Mouse (Mus musculus) midbrain, embryonic 11.5 days (tissue): Measurements from ENCODE around the gene M6pr. TPM values are rescaled to one million over a fixed set of nuclear protein-coding genes. Genes with fewer than 3 reads are reported as not detected.

Experiments used
- ATAC-seq: fragments of 200-750 bp; cut with Nextera tagmentation; 2 replicates; pipeline ENCODE4 v1.8.0; 2017; ENCODE audit warnings: moderate TSS enrichment, moderate library complexity; ENCODE audit not compliant: low FRiP score
- DNase-seq: peaks from one replicate; pipeline ENCODE4 v3.0.0; 2015; ENCODE audit warnings: low spot score; ENCODE audit errors: missing footprints
- H3K27ac ChIP-seq: fragments of 300-500 bp; sonication (generic); 2 replicates; pipeline ENCODE4 v1.5.1; 2014; ENCODE audit warnings: low read depth, low read length
- H3K27me3 ChIP-seq: fragments of 300-500 bp; sonication (generic); 2 replicates; pipeline ENCODE4 v1.6.1; 2014; ENCODE audit warnings: mild to moderate bottlenecking, low read length, moderate library complexity, mixed read lengths; ENCODE audit not compliant: control insufficient read depth, insufficient read depth
- H3K36me3 ChIP-seq: fragments of 300-500 bp; sonication (generic); 2 replicates; pipeline ENCODE4 v1.6.1; 2014; ENCODE audit warnings: mild to moderate bottlenecking, low read length, moderate library complexity, mixed read lengths; ENCODE audit not compliant: control insufficient read depth, insufficient read depth
- H3K4me1 ChIP-seq: fragments of 300-500 bp; sonication (generic); 2 replicates; pipeline ENCODE4 v1.6.1; 2014; ENCODE audit warnings: low read length; ENCODE audit not compliant: control insufficient read depth, insufficient read depth
- H3K4me2 ChIP-seq: fragments of 300-500 bp; sonication (generic); 2 replicates; pipeline ENCODE4 v1.6.1; 2014; ENCODE audit warnings: mild to moderate bottlenecking, moderate library complexity
- H3K4me3 ChIP-seq: fragments of 300-500 bp; sonication (generic); 2 replicates; pipeline ENCODE4 v1.5.1; 2014; ENCODE audit warnings: low read depth, low read length
- H3K9ac ChIP-seq: fragments of 300-500 bp; sonication (generic); 2 replicates; pipeline ENCODE4 v1.6.1; 2014; ENCODE audit warnings: low read length
- H3K9me3 ChIP-seq: fragments of 300-500 bp; sonication (generic); 2 replicates; pipeline ENCODE4 v1.6.1; 2016; ENCODE audit warnings: low read length; ENCODE audit not compliant: control insufficient read depth
- WGBS: fragments of 180-500 bp; shearing (Covaris S2); extraction: QIAGEN DNeasy Blood & Tissue Kit; methylation state at CpG from one replicate; pipeline ENCODE4 v1.1.7; 2014; 5-methylcytosine and 5-hydroxymethylcytosine counted together
- polyA plus RNA-seq: library from polyadenylated mRNA; unstranded; fragments of >200 nt; fragmentation: Nextera tagmentation; extraction: Ambion mirVana; gene quantifications from 2 replicates; pipeline ENCODE4 v1.2.1, GENCODE M21; 2014

The M6pr gene
- polyA plus RNA-seq, 1 experiment from 2014 or later: 89.9 TPM

- H3K4me2 ChIP-seq: no peak overlapping the region
- H3K36me3 ChIP-seq: no peaks in the 10 kb centered on the region
- peak; percentile 96 for DNase-seq
- no peaks in the 10 kb centered on the region for H3K27me3 ChIP-seq
- H3K9me3 ChIP-seq: no peaks in the 10 kb centered on the region
- no peak overlapping the region for H3K4me3 ChIP-seq
- no peak overlapping the region for H3K27ac ChIP-seq
- H3K9ac ChIP-seq: no peak overlapping the region
- WGBS: 35% methylated on average over 6 of the region's 6 CpGs
- peaks cover 2% of the 10 kb centered on the region for H3K4me1 ChIP-seq
- no peak for ATAC-seq
Measured at GRCm38 (mm10) chr6:122304355-122304754, 4.2 kb upstream of the M6pr start.

GRCm38 (mm10) chr6:122304790-122305555, 3.5 kb upstream of the M6pr start:
- Histone ChIP-seq H3K4me3 (no peak overlapping the region), H3K4me1 (peaks cover 8% of the 10 kb centered on the region), H3K9me3 (no peaks in the 10 kb centered on the region), H3K4me2 (no peak overlapping the region), H3K36me3 (no peaks in the 10 kb centered on the region), H3K27ac (no peak overlapping the region), H3K27me3 (no peaks in the 10 kb centered on the region), H3K9ac (no peak overlapping the region)
- WGBS: 82% methylated on average over 12 of the region's 12 CpGs
- no peak for ATAC-seq
- DNase-seq: no peak

- no peaks in the 10 kb centered on the region for H3K36me3 ChIP-seq
- no peak for ATAC-seq
- H3K4me1 ChIP-seq: peaks cover 17% of the 10 kb centered on the region
- no peaks in the 10 kb centered on the region for H3K27me3 ChIP-seq
- no peak overlapping the region for H3K4me3 ChIP-seq
- H3K4me2 ChIP-seq: no peak overlapping the region
- no peak overlapping the region for H3K27ac ChIP-seq
- no peaks in the 10 kb centered on the region for H3K9me3 ChIP-seq
- DNase-seq: no peak
- no peak overlapping the region for H3K9ac ChIP-seq
- 85% methylated on average over 4 of the region's 4 CpGs for WGBS
Measured at GRCm38 (mm10) chr6:122306707-122307106, 1.8 kb upstream of the M6pr start.

DNA sequence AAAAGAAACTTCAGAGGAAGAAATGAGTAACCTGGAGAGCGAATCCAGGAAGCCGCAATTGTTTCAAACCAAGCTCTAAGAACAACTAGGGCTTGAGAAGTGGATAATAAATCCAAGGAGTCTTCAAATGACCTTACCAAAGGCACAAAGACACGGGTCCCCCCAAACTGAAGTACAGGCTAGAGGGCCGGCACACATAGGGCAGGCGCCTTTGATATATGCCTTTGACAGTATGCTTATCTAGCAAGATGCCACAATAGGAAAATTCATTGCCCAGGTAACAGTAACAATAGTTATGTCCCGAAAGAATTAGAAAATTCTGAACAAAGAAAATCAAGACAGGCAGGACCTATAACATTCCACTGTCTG, 400 bp upstream of the M6pr start:
- H3K9ac ChIP-seq: no peak overlapping the region
- no peak overlapping the region for H3K27ac ChIP-seq
- H3K4me3 ChIP-seq: no peak overlapping the region; the same call in 1 of the 2 replicates
- ATAC-seq: no peak
- no peak for DNase-seq
- 72% methylated on average over 6 of the region's 6 CpGs for WGBS
- peaks cover 17% of the 10 kb centered on the region for H3K4me1 ChIP-seq
- H3K27me3 ChIP-seq: no peaks in the 10 kb centered on the region
- H3K9me3 ChIP-seq: no peaks in the 10 kb centered on the region
- H3K36me3 ChIP-seq: no peaks in the 10 kb centered on the region
- no peak overlapping the region for H3K4me2 ChIP-seq

DNA sequence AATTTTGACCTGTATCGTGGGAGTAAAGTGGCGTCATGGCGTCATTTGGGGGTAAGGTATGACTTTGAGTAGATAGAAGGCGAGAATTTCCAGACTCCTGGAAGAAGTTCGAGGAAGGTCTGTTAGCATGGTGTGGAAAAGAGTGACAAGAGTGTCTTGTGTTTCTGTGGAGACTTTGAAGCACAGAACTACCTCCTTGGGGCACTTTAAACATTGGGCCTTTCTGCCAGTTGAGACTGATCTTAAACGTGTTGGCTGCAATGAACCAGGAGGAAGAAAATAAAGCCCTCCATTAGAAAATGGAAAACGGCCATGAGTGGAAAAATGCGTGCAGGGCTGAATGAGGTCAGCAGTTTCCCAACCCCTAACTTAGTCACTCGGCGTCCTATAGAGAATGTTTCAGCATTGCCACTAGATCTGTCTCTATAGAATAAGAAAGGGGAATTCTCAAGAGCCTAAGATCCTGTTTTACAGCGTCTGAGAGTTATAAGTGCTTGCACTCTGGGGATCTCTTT, 983 bp downstream of the M6pr start:
- H3K9ac ChIP-seq: peak overlapping the region; percentile 84
- WGBS: 16% methylated on average over 11 of the region's 11 CpGs

DNA sequence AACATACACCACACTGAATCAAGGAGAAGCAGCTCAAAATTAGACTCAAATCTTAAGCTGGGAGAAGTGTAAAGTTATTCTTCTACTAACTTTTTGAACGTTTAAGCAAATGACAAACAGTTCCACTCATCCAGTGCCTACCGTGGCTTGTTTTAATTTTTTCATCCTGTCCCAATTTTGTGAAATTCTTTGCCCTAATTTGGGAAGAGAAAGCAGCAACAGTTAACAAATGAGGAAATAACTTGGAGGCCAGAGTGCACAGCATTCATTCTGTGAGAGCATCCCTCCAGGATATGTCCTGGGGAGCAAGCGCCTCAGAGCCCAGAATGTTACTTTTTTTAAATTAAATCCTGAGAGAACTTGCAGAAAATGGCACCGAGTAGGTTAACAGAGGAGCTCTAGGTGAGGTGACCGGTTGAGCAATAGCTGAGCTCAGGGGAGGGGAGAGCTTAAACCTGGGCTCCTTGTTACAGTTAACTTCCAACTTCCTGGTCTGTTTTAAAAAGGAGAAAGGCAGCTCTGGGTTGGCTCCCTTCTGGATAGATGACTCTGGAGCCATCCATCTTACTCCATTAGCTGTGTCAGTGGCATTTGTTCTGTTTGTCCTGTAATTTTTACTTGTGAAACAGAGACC, 1.8 kb downstream of the M6pr start:
- Histone ChIP-seq H3K27me3 (no peaks in the 10 kb centered on the region), H3K4me3 (no peak overlapping the region; the same call in 1 of the 2 replicates), H3K9ac (0 out of 2 replicates have a peak overlapping the region, but pooled peaks have one; percentile 84), H3K27ac (no peak overlapping the region), H3K9me3 (no peaks in the 10 kb centered on the region), H3K36me3 (peaks cover 5% of the 10 kb centered on the region; the same call in 1 of the 2 replicates), H3K4me2 (peak overlapping the region; percentile 63), H3K4me1 (peaks cover 17% of the 10 kb centered on the region)
- WGBS: 79% methylated on average over 5 of the region's 5 CpGs
- ATAC-seq: no peak
- DNase-seq: no peak

More for the DNA sequence above, 983 bp downstream of the M6pr start:
- Histone ChIP-seq H3K4me3 (peak overlapping the region; percentile 70), H3K27me3 (no peaks in the 10 kb centered on the region), H3K27ac (no peak overlapping the region), H3K4me1 (peaks cover 17% of the 10 kb centered on the region), H3K36me3 (peaks cover 5% of the 10 kb centered on the region; the same call in 1 of the 2 replicates), H3K4me2 (peak overlapping the region; percentile 63), H3K9me3 (no peaks in the 10 kb centered on the region)
- no peak for DNase-seq
- no peak for ATAC-seq

- peaks cover 32% of the 10 kb centered on the region for H3K36me3 ChIP-seq
- no peak overlapping the region for H3K27ac ChIP-seq
- no peak overlapping the region for H3K4me3 ChIP-seq
- no peak for ATAC-seq
- H3K4me2 ChIP-seq: no peak overlapping the region
- no peaks in the 10 kb centered on the region for H3K4me1 ChIP-seq
- H3K9me3 ChIP-seq: no peaks in the 10 kb centered on the region
- peak; percentile 80 for DNase-seq
- H3K27me3 ChIP-seq: no peaks in the 10 kb centered on the region
- H3K9ac ChIP-seq: no peak overlapping the region
- 94% methylated on average over 1 of the region's 1 CpGs for WGBS
Measured at GRCm38 (mm10) chr6:122318726-122319125, 10.2 kb downstream of the M6pr start.

DNA sequence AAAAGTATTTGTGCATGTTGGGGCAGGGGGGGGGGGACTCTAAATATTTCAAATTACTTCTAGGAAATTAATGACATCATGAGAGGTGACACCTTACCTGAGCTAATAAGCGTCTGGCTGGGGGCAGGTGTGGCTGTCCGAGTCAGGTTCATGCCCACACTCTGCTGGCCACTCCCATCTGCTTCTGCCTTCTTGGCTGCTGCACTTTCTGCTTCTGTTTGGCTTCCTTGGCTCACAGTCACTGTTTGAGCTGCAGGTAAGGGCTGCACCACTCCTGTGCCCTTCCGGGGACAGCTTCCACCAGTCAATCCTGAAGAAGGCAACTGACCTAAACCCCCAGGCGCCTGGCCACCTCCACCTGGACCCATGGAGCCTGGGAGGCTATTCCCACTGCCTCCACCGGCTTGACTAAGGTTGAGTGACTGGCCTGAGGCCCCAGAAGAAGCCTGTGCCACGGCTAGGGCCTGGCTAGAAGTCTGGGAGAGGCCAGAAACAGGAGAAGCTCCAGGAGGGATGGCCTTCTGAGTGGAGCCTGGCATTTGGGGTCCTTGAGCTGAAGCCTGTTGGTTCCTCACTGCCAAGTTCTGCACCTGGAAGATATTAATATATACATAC, 16.9 kb downstream of the M6pr start:
- no peak overlapping the region for H3K27ac ChIP-seq
- WGBS: 95% methylated on average over 6 of the region's 6 CpGs
- H3K36me3 ChIP-seq: peaks cover 22% of the 10 kb centered on the region
- no peaks in the 10 kb centered on the region for H3K9me3 ChIP-seq
- no peak overlapping the region for H3K9ac ChIP-seq
- no peak overlapping the region for H3K4me2 ChIP-seq
- no peaks in the 10 kb centered on the region for H3K27me3 ChIP-seq
- no peaks in the 10 kb centered on the region for H3K4me1 ChIP-seq
- no peak overlapping the region for H3K4me3 ChIP-seq
- ATAC-seq (no peak), DNase-seq (peak; percentile 59)
